Mouse (Mus musculus): ENCODE measurements around the gene Lrfn4. TPM values are rescaled to one million over a fixed set of nuclear protein-coding genes. Genes with fewer than 3 reads are reported as not detected.
A peak's percentile ranks its signal among the peaks of the same experiment; 100 is the strongest.

Lrfn4 gene
- total RNA-seq, 1 experiment: 22.8 TPM

DNA sequence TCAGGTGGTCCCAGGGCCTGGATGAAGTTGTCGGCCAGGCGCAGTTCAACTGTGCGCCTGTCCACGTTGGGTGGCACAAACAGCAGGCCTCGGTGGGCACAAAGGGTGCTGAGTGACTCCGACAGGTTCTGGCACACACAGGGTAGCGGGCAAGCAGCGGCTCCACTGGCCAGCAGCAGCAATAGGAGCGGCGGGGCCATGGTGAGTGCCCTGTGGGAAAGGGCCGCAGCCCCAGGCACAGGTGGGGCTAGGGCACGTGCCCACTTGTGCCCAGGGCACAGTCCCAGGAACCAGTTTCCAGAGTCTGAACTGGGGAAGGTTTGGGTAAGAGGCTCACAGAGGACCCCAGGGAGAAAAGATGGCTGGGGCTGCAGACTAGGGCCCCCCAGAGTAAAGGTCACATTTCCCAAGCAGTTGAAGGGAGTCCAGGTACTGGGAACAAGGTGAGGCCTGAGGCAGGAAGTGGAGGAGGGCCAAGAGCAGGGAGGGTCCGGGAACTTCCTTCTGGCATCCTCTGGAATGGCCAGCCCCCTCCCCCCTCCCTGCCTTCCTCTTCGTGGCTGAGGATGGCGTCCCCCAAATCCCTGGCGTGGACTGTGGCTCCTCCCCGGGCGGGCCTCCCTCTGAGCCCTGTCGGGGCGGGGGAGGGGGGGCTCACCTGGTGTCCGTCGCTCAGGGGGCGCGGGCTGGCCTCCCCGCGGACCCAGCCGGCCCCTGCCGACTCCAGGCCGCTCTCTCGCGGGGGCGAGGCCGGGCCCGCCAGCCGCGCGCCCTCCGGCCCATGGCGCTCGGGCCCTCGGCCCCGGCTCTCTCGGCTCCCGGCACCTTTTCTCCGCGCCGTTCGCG lies 939 bp downstream of the Lrfn4 start:
- H3K4me1 ChIP-seq (ENCODE audit: control insufficient read depth in 2 of 2, insufficient read depth in 2 of 2, low read length in 2 of 2, poor library complexity in 1 of 2): peaks cover 0 to 28% of the 10 kb centered on the region in 2 experiments; a peak in 3 of 4 replicates
- H3K4me3 ChIP-seq (ENCODE audit: insufficient read depth in 1 of 2, low read depth in 1 of 2, low read length in 2 of 2, poor library complexity in 1 of 2, severe bottlenecking in 1 of 2): peak overlapping the region; percentile 73 to 93
- peak overlapping the region; percentile 2; the same call in 1 of the 2 replicates for H3K27ac ChIP-seq (ENCODE audit: insufficient read depth, low read depth, low read length, poor library complexity, severe bottlenecking)
- in situ Hi-C loops (cut with MboI; ENCODE audit: low sequenced_read_pairs in 2 of 2, unreplicated experiment in 2 of 2): no loop called here
- DNase-seq (ENCODE audit: low read depth, low spot score): no peak
- H3K36me3 ChIP-seq (ENCODE audit: control insufficient read depth, insufficient read depth, low read length, poor library complexity, severe bottlenecking): peaks cover 21% of the 10 kb centered on the region; the same call in 1 of the 2 replicates
- H3K9me3 ChIP-seq (ENCODE audit: control insufficient read depth, insufficient read depth, low read depth, low read length): no peaks in the 10 kb centered on the region
- TF ChIP-seq ZC3H11A (IDR thresholded peaks at IDR 0.05; ENCODE audit: borderline replicate concordance, low read depth, low read length) (no peak), MAFK (IDR thresholded peaks at IDR 0.05; ENCODE audit: insufficient read depth, low read depth, low read length) (no peak), HCFC1 (IDR thresholded peaks at IDR 0.05; ENCODE audit: borderline replicate concordance, insufficient read depth, low read length) (no peak), CHD2 (IDR thresholded peaks at IDR 0.05; ENCODE audit: low read depth, low read length) (no peak), ZNF384 (IDR thresholded peaks at IDR 0.05; ENCODE audit: low read depth, low read length) (no peak)
- peak overlapping the region; percentile 74 for H3K9ac ChIP-seq (ENCODE audit: insufficient read depth, low read depth, low read length, poor library complexity, severe bottlenecking)

DNA sequence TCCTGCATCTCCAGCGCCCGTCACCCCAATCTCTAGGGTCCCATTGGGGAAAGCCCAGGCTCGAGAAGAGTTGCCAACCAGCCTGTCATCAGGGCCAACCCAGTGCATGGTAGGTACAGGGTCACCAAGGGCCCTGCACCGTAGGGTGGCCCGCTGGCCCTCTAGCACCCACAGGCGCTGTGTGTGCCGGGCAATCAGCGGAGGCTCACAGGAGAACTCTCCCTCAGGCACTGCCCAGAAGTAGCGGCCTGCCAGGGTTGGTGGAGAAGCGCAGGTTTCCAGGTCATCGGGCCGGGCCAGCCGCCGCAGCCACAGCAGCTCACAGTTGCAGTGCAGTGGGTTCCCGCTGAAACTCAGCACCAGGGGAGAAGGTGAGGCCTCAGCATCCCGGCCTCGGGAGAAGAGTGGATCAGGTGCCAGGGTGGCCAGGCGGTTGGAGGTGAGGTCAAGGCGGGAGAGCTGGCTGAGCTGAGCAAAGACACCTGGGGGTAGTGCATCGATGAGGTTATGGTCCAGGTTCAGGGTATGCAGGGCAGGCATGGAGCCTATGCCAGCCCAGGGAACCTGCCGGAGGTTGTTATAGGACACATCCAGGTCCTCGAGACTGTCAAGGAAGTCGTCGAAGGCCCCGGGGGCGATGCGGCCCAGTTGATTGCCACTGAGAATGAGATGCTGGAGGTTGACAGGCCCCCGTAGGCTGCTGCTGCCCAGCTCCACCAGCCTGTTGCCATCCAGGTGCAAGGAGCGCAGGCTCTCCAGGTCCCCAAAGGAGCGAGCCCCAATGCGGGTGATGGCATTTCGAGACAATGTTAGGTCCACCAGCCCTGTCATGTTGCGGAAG lies 1.8 kb downstream of the Lrfn4 start:
- Histone ChIP-seq H3K36me3 (ENCODE audit: control insufficient read depth, insufficient read depth, low read length, poor library complexity, severe bottlenecking) (peaks cover 21% of the 10 kb centered on the region; the same call in 1 of the 2 replicates), H3K9ac (ENCODE audit: insufficient read depth, low read depth, low read length, poor library complexity, severe bottlenecking) (peak overlapping the region; percentile 36), H3K4me1 (ENCODE audit: control insufficient read depth in 2 of 2, insufficient read depth in 2 of 2, low read length in 2 of 2, poor library complexity in 1 of 2) (peaks cover 0 to 26% of the 10 kb centered on the region in 2 experiments; a peak in 3 of 4 replicates), H3K4me3 (ENCODE audit: insufficient read depth in 1 of 2, low read depth in 1 of 2, low read length in 2 of 2, poor library complexity in 1 of 2, severe bottlenecking in 1 of 2) (peak overlapping the region; percentile 73 to 93; a peak in 2 of 4 replicates), H3K9me3 (ENCODE audit: control insufficient read depth, insufficient read depth, low read depth, low read length) (no peaks in the 10 kb centered on the region), H3K27ac (ENCODE audit: insufficient read depth, low read depth, low read length, poor library complexity, severe bottlenecking) (no peak overlapping the region)
- in situ Hi-C loops (cut with MboI; ENCODE audit: low sequenced_read_pairs in 2 of 2, unreplicated experiment in 2 of 2): no loop called here
- no peak for DNase-seq (ENCODE audit: low read depth, low spot score)
- no peak for TF ChIP-seq MAFK (IDR thresholded peaks at IDR 0.05; ENCODE audit: insufficient read depth, low read depth, low read length)

DNA sequence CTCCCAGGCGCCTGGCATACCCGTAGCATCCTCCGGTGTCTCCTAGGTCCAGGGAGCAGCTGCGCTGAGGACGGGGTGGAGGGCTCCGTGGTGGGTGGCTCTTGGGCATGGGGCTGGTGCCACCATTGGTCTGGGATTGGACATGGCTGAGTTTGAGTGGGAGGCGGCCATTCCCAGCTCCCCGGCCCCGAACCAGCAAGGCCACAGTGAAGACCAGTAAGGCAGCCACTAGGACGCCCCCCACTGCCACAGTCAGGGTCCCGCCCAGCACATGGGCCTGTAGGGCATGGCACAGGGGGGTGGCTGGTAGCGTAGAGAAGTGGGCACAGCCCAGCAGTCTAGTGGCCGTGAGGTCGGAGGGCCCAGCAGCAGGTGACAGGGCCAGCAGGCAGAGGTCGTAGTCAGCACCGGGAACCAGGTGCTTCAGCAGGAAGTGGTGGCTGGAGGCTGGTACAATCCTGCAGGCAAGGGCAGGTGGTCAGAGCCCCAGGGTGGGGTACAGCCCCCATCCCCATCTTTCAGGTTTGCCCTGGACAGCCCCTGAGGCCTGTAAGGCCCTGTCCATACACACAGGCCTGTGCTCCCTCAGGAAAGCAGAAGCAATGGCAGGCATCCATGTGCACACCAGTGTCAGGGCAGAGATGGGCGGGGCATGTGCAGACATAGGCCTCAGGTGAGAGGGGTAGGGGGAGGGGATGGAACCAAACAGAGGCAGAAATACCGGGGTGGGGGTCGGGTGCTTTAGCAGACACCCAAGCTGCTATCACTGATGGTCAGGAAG lies 3.1 kb downstream of the Lrfn4 start:
- DNase-seq (ENCODE audit: low read depth, low spot score): no peak
- H3K4me3 ChIP-seq (ENCODE audit: insufficient read depth in 1 of 2, low read depth in 1 of 2, low read length in 2 of 2, poor library complexity in 1 of 2, severe bottlenecking in 1 of 2): no peak overlapping the region
- TF ChIP-seq HCFC1 (IDR thresholded peaks at IDR 0.05; ENCODE audit: borderline replicate concordance, insufficient read depth, low read length) (no peak), ZNF384 (IDR thresholded peaks at IDR 0.05; ENCODE audit: low read depth, low read length) (no peak), MAFK (IDR thresholded peaks at IDR 0.05; ENCODE audit: insufficient read depth, low read depth, low read length) (no peak), CHD2 (IDR thresholded peaks at IDR 0.05; ENCODE audit: low read depth, low read length) (no peak), ZC3H11A (IDR thresholded peaks at IDR 0.05; ENCODE audit: borderline replicate concordance, low read depth, low read length) (no peak)
- peaks cover 21% of the 10 kb centered on the region; the same call in 1 of the 2 replicates for H3K36me3 ChIP-seq (ENCODE audit: control insufficient read depth, insufficient read depth, low read length, poor library complexity, severe bottlenecking)
- peaks cover 0 to 26% of the 10 kb centered on the region in 2 experiments; a peak in 2 of 4 replicates for H3K4me1 ChIP-seq (ENCODE audit: control insufficient read depth in 2 of 2, insufficient read depth in 2 of 2, low read length in 2 of 2, poor library complexity in 1 of 2)
- in situ Hi-C loops (cut with MboI; ENCODE audit: low sequenced_read_pairs in 2 of 2, unreplicated experiment in 2 of 2): no loop called here
- H3K27ac ChIP-seq (ENCODE audit: insufficient read depth, low read depth, low read length, poor library complexity, severe bottlenecking): no peak overlapping the region
- H3K9me3 ChIP-seq (ENCODE audit: control insufficient read depth, insufficient read depth, low read depth, low read length): no peaks in the 10 kb centered on the region
- no peak overlapping the region for H3K9ac ChIP-seq (ENCODE audit: insufficient read depth, low read depth, low read length, poor library complexity, severe bottlenecking)

DNA sequence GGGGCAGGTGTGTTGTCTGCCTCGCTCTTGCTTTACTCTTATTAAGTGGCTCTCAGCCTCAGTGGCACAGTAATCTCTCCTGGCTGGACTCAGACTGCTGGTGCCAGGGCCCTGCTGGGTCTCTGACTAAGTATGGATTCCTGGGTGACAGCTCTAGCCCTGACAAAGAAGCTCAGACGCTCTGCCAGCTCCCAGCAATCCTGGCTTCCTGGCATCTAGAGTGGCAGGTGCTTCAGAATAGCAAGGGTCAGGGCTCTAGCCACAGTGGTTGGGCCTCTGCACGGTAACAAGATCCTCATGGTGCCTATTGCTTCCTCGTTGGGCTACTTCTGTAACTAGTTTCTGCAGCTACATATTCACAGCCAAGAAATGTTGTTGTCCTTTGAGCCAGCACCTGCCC lies 5.4 kb downstream of the Lrfn4 start:
- no peak for TF ChIP-seq MAFK (IDR thresholded peaks at IDR 0.05; ENCODE audit: insufficient read depth, low read depth, low read length)
- no peak for TF ChIP-seq ZNF384 (IDR thresholded peaks at IDR 0.05; ENCODE audit: low read depth, low read length)
- TF ChIP-seq CHD2 (IDR thresholded peaks at IDR 0.05; ENCODE audit: low read depth, low read length): no peak
- TF ChIP-seq HCFC1 (IDR thresholded peaks at IDR 0.05; ENCODE audit: borderline replicate concordance, insufficient read depth, low read length): no peak
- no peak for TF ChIP-seq ZC3H11A (IDR thresholded peaks at IDR 0.05; ENCODE audit: borderline replicate concordance, low read depth, low read length)
- in situ Hi-C loops (cut with MboI; ENCODE audit: low sequenced_read_pairs in 2 of 2, unreplicated experiment in 2 of 2): no loop called here
- Histone ChIP-seq H3K4me3 (ENCODE audit: insufficient read depth in 1 of 2, low read depth in 1 of 2, low read length in 2 of 2, poor library complexity in 1 of 2, severe bottlenecking in 1 of 2) (no peak overlapping the region), H3K9me3 (ENCODE audit: control insufficient read depth, insufficient read depth, low read depth, low read length) (no peaks in the 10 kb centered on the region), H3K4me1 (ENCODE audit: control insufficient read depth in 2 of 2, insufficient read depth in 2 of 2, low read length in 2 of 2, poor library complexity in 1 of 2) (peaks cover 0 to 23% of the 10 kb centered on the region in 2 experiments; a peak in 2 of 4 replicates), H3K27ac (ENCODE audit: insufficient read depth, low read depth, low read length, poor library complexity, severe bottlenecking) (no peak overlapping the region), H3K9ac (ENCODE audit: insufficient read depth, low read depth, low read length, poor library complexity, severe bottlenecking) (no peak overlapping the region), H3K36me3 (ENCODE audit: control insufficient read depth, insufficient read depth, low read length, poor library complexity, severe bottlenecking) (peaks cover 21% of the 10 kb centered on the region; the same call in 1 of the 2 replicates)
- DNase-seq (ENCODE audit: low read depth, low spot score): no peak
